Mouse (Mus musculus): Measurements from ENCODE around the gene Bcor. TPM values are rescaled to one million over a fixed set of nuclear protein-coding genes. Genes with fewer than 3 reads are reported as not detected.

The Bcor gene
- total RNA-seq, 2 experiments from 2014 or later, result 36.2 to 37.7 TPM

GRCm38 (mm10) chrX:12088301-12089026 lies 71.7 kb downstream of the Bcor start:
- peak; percentile 40 to 62 for DNase-seq (ENCODE audit: low spot score in 2 of 2)

GRCm38 (mm10) chrX:12087511-12088300 lies 72.4 kb downstream of the Bcor start:
- peak in 1 of 2 experiments; percentile 44 for DNase-seq (ENCODE audit: low spot score in 2 of 2)

- DNase-seq (ENCODE audit: low spot score in 2 of 2), result peak in 1 of 2 experiments; percentile 33
These were observed 73.3 kb downstream of the Bcor start for GRCm38 (mm10) chrX:12086674-12087510.

- DNase-seq (ENCODE audit: low spot score in 2 of 2), result no peak
These were observed 74.2 kb downstream of the Bcor start for GRCm38 (mm10) chrX:12085949-12086348.

GRCm38 (mm10) chrX:12085290-12085689 lies 74.9 kb downstream of the Bcor start:
- no peak for DNase-seq (ENCODE audit: low spot score in 2 of 2)

GRCm38 (mm10) chrX:12084698-12085097 lies 75.5 kb downstream of the Bcor start:
- DNase-seq (ENCODE audit: low spot score in 2 of 2), result no peak

GRCm38 (mm10) chrX:12083631-12084030 lies 76.5 kb downstream of the Bcor start:
- no peak for DNase-seq (ENCODE audit: low spot score in 2 of 2)

GRCm38 (mm10) chrX:12082736-12083135 lies 77.4 kb downstream of the Bcor start:
- no peak for DNase-seq (ENCODE audit: low spot score in 2 of 2)

GRCm38 (mm10) chrX:12082184-12082583 lies 78.0 kb downstream of the Bcor start:
- DNase-seq (ENCODE audit: low spot score in 2 of 2), result no peak

GRCm38 (mm10) chrX:12081741-12082155 lies 78.4 kb downstream of the Bcor start:
- no peak for DNase-seq (ENCODE audit: low spot score in 2 of 2)

GRCm38 (mm10) chrX:12080904-12081740 lies 79.0 kb downstream of the Bcor start:
- peak; percentile 17 to 53 for DNase-seq (ENCODE audit: low spot score in 2 of 2)

GRCm38 (mm10) chrX:12080095-12080903 lies 79.9 kb downstream of the Bcor start:
- DNase-seq (ENCODE audit: low spot score in 2 of 2), result peak; percentile 21 to 48

- DNase-seq (ENCODE audit: low spot score in 2 of 2), result peak; percentile 16 to 40
These were observed 80.7 kb downstream of the Bcor start for GRCm38 (mm10) chrX:12079309-12080094.

- DNase-seq (ENCODE audit: low spot score in 2 of 2), result no peak
These were observed 81.2 kb downstream of the Bcor start for GRCm38 (mm10) chrX:12079059-12079308.

- DNase-seq (ENCODE audit: low spot score in 2 of 2), result peak; percentile 15 to 36
These were observed 81.7 kb downstream of the Bcor start for GRCm38 (mm10) chrX:12078195-12079058.

- no peak for DNase-seq (ENCODE audit: low spot score in 2 of 2)
These were observed 82.6 kb downstream of the Bcor start for GRCm38 (mm10) chrX:12077601-12077980.

GRCm38 (mm10) chrX:12076763-12077600 lies 83.2 kb downstream of the Bcor start:
- peak; percentile 53 to 68 for DNase-seq (ENCODE audit: low spot score in 2 of 2)
